Mouse (Mus musculus) heart, postnatal 0 days (tissue): ENCODE measurements at regions not wholly inside any gene's neighbourhood (a gene's known extent, or its start where the extent isn't known, plus 50 kb on each side); places are given as distances from the start of the nearest gene placed in this dataset.

Experiments used
- CTCF ChIP-seq: IDR thresholded peaks from 2 replicates; pipeline ENCODE4 v1.5.1; 2016; ENCODE audit warnings: antibody characterized with exemption, control low read depth, low read depth
- EP300 ChIP-seq: IDR thresholded peaks from 2 replicates; pipeline ENCODE4 v1.6.1; 2016; ENCODE audit warnings: antibody characterized with exemption, low read depth

- TF ChIP-seq EP300 (no peak), CTCF (no peak)
Measured at GRCm38 (mm10) chr2:27590511-27590910, 75.6 kb downstream of the Wdr5 start.
